In genomic region chr19:5419630-5420029, GRCm38 (mm10) we compare ENCODE assay signal across 36 mouse cellular contexts. TPM values are rescaled to one million over a fixed set of nuclear protein-coding genes. Genes with fewer than 3 reads are reported as not detected.
"Had no signal": no experiment of that assay in that cellular context is flagged by ENCODE, and none has a peak within 500 bp of the region (broad histone marks: within the 10 kb centered on the region; RNA-seq: fewer than 3 reads in every experiment).

No protein-coding gene starts in this region.

- H3K9me3 ChIP-seq: embryonic facial prominence, embryonic 10.5 days; embryonic facial prominence, embryonic 12.5 days; embryonic facial prominence, embryonic 13.5 days; embryonic facial prominence, embryonic 15.5 days; forebrain, embryonic 10.5 days; forebrain, embryonic 12.5 days; forebrain, embryonic 13.5 days; forebrain, embryonic 15.5 days; heart, embryonic 10.5 days had no signal

- ATAC-seq: forebrain, embryonic 13.5 days; forebrain, embryonic 14.5 days; forebrain, embryonic 15.5 days; forebrain, embryonic 16.5 days; forebrain, postnatal 0 days had no signal

- DNase-seq: cerebellum, adult 18-20 months; cerebellum, adult 2 months; cerebellum, adult 8-10 months; cerebellum, adult 9-10 months; cerebellum, adult 9-11 months; cerebellum, postnatal 10 days; cerebellum, postnatal 14 days; cerebellum, postnatal 25 days; cerebellum, postnatal 36 days; embryo, embryonic 11 days; forebrain, postnatal 0 days; gastrocnemius, postnatal 10 days; gastrocnemius, postnatal 25 days; gastrocnemius, postnatal 36 days had no signal

- H3K4me3 ChIP-seq: embryonic facial prominence, embryonic 10.5 days; embryonic facial prominence, embryonic 12.5 days; embryonic facial prominence, embryonic 13.5 days; embryonic facial prominence, embryonic 15.5 days; erythroblast, embryonic 14.5 days; forebrain, embryonic 10.5 days; forebrain, embryonic 12.5 days; forebrain, embryonic 13.5 days; forebrain, embryonic 15.5 days; heart, embryonic 10.5 days had no signal

- H3K27me3 ChIP-seq: embryonic facial prominence, embryonic 12.5 days; embryonic facial prominence, embryonic 13.5 days; embryonic facial prominence, embryonic 15.5 days; forebrain, embryonic 12.5 days; forebrain, embryonic 13.5 days; forebrain, embryonic 15.5 days had no signal

- H3K9ac ChIP-seq: embryonic facial prominence, embryonic 12.5 days; embryonic facial prominence, embryonic 13.5 days; embryonic facial prominence, embryonic 15.5 days; forebrain, embryonic 12.5 days; forebrain, embryonic 13.5 days; forebrain, embryonic 15.5 days; forebrain, postnatal 0 days had no signal

- H3K4me2 ChIP-seq: embryonic facial prominence, embryonic 12.5 days; embryonic facial prominence, embryonic 13.5 days; embryonic facial prominence, embryonic 15.5 days; forebrain, embryonic 12.5 days; forebrain, embryonic 13.5 days; forebrain, embryonic 15.5 days had no signal

- H3K27ac ChIP-seq: embryonic facial prominence, embryonic 10.5 days; embryonic facial prominence, embryonic 12.5 days; embryonic facial prominence, embryonic 13.5 days; embryonic facial prominence, embryonic 15.5 days; forebrain, embryonic 10.5 days; forebrain, embryonic 12.5 days; forebrain, embryonic 13.5 days; forebrain, embryonic 15.5 days; heart, embryonic 10.5 days had no signal

RNA-seq across cellular contexts. Expression of gene Tsga10ip, which starts 17.3 kb away (rescaled TPM):
- total RNA-seq: common myeloid progenitor, adult 5-6 weeks; gastrocnemius, postnatal 4 days; granulocyte monocyte progenitor cell, adult 5-6 weeks had no signal
- polyA plus RNA-seq: cerebellum, adult 2 months; cortical plate, adult 2 months; embryonic facial prominence, embryonic 13.5 days; erythroblast, embryonic 14.5 days; forebrain, embryonic 10.5 days; forebrain, embryonic 11.5 days; forebrain, embryonic 12.5 days; forebrain, embryonic 14.5 days; forebrain, embryonic 15.5 days; forebrain, embryonic 16.5 days; frontal cortex, adult 2 months had no signal

RNA-seq across cellular contexts. Expression of gene Fosl1, which starts 27.7 kb away (rescaled TPM):
- total RNA-seq: gastrocnemius, adult 8-10 months; gastrocnemius, postnatal 10 days; gastrocnemius, postnatal 25 days; gastrocnemius, postnatal 36 days; gastrocnemius, postnatal 4 days; heart, adult 18-20 months had no signal
- polyA plus RNA-seq: cerebellum, adult 2 months; embryonic facial prominence, embryonic 10.5 days; embryonic facial prominence, embryonic 11.5 days; embryonic facial prominence, embryonic 12.5 days; embryonic facial prominence, embryonic 13.5 days; embryonic facial prominence, embryonic 14.5 days; embryonic facial prominence, embryonic 15.5 days; forebrain, embryonic 10.5 days; forebrain, embryonic 11.5 days; forebrain, embryonic 12.5 days; forebrain, embryonic 13.5 days; forebrain, embryonic 14.5 days; forebrain, embryonic 15.5 days; forebrain, embryonic 16.5 days; forebrain, postnatal 0 days had no signal
